Mouse (Mus musculus) megakaryocyte, embryonic 14.5 days (primary cell): ENCODE measurements around the gene Rsph3b.

ENCODE experiments used
- FLI1 ChIP-seq: IDR thresholded peaks from 2 replicates; pipeline ENCODE4 v1.6.1; 2012; ENCODE audit warnings: low read length, inconsistent platforms, mixed read lengths
- GATA1 ChIP-seq: IDR thresholded peaks from 3 replicates; pipeline ENCODE4 v1.6.1; 2012; ENCODE audit warnings: mixed read lengths, low read length, inconsistent platforms, borderline replicate concordance

DNA sequence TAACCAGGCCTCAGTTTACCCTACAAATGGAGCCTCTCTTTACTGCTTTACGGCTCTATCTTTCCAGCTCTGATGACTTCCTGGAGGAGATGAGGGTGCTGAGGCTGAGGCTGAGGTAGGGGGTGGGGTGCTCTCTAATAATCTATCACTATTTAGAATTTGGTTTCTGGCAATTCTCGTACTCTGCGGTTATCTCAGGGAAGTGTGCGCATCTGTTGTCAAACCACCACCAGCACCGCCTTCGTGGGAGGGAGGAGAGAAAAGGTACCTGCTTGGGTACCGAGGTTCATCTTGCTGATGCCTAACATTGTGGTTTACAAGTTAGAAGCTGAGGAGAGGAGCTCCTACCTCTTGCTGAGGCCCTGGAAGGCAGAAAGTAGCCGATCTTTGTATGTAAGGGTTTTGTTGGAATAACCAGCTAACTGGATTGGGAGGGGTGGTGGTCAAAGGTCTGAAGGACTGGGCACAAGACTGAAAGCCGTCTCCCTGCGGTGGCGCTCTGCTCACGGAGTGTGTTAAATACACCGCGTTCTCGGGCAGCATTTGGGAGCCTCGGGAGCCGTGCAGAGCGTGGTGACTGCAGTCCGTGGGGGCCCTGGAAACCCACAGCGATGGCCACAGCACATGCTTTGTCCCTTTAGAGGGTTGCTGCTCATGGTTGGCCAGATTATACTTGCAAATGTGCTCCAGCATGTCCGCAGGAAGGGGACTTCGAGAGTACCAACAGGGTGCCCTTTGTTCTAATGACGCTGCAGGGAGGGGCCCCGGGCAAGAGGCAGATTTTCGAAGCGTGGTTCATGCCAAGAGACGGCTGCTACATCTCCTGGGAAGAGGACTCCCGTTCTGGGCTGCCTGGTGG, 87.1 kb downstream of the Rsph3b start:
- TF ChIP-seq GATA1 (no peak), FLI1 (no peak)
